Comparison of ENCODE assay signal across 15 mouse cellular contexts in genomic region chr10:12302396-12302795, GRCm38 (mm10).
"Had no signal": no experiment of that assay in that cellular context is flagged by ENCODE, and none has a peak within 500 bp of the region (broad histone marks: within the 10 kb centered on the region; RNA-seq: fewer than 3 reads in every experiment).

No protein-coding gene starts in this region.

- DNase-seq: kidney, adult 2 months; kidney, postnatal 14 days; lung, embryonic 14.5 days; lung, postnatal 10 days; lung, postnatal 4 days; midbrain, embryonic 14.5 days; thymus, postnatal 14 days had no signal

- H3K27ac ChIP-seq: kidney, embryonic 15.5 days; limb, embryonic 15.5 days; liver, embryonic 12.5 days; midbrain, embryonic 10.5 days; neural tube, embryonic 15.5 days; stomach, embryonic 15.5 days had no signal

- ATAC-seq: intestine, embryonic 16.5 days; liver, embryonic 12.5 days had no signal

- H3K4me3 ChIP-seq: kidney, embryonic 15.5 days; limb, embryonic 15.5 days; liver, embryonic 12.5 days; midbrain, embryonic 10.5 days; myocyte; neural tube, embryonic 15.5 days; stomach, embryonic 15.5 days had no signal
